Mouse (Mus musculus): Measurements from ENCODE around the gene E2f8.

E2f8 gene

DNA sequence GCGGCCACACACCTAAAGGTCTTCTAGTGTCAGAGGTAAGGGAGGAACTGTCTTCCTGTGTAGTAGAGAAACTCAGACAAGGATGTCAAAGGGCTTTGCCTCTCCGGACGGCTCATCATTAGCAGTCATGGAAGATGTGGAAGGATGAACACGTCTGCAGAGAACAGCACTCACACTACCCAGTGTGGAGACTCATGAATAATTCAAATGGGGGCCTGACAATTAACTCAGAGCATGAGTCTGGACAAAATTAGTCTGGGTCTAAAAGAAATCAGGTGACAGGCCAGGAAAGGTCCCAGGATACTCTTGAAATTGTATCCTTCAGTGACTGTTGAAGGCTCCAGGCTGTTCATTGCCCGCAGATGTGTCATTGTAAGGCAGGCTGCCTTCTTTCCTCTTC lies 9.6 kb upstream of the E2f8 start:
- no peak for DNase-seq (ENCODE audit: low spot score)

DNA sequence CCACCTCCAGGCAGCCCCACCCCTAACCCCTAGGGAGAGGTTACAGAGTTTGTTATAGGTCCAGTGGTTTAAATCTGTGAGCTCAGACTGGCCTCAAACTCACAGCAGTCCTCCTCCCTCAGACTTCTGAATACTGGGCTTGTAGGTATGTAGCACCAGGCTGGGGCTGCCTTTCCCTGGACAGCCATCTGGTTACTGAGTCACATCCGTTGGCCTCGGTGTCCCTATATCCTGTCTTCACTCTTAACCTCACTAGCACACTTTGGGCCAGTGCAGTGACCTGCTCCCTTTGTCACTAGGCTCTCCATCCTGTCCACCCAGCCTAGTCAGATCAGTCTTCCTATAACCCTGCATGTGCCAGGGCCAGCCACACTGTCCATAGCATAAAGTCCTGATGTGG lies 7.4 kb upstream of the E2f8 start:
- DNase-seq (ENCODE audit: low spot score) = no peak

DNA sequence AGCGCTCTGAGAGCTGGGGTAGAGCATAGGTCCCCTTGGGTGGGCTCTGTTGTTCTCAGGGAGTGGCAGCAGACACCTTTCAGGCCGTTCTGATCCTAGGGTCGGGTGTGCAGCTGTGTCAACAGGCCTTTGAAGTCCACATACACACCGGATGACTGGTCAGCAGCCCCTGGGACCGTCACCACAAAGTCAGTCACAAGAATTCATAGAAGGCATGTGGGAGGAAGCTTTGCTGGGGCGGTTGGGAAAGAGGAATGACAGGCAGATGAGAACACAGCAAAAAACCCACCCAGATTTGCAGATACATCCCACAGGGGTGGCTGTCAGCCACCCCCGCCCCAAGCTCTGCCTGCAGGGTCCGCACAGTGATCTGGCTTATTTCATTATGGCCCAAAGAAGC lies 6.6 kb upstream of the E2f8 start:
- no peak for DNase-seq (ENCODE audit: low spot score)

DNA sequence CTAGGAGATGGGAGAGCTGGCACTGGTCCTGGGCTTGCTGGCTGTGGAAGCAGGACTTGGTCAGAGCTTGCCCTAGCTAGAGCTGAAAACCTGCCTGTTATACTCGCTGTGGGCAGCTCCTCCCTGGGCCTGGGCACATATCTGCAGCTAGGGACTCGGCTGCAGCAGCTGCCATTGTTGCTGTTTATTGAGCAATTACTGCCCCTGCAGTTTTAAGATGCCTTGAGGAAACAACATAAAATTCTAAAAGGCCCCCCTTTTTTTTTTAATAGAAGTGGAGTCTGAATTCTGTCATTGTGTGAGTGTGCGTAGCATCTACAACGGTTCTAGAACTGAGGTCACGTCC lies 2.8 kb upstream of the E2f8 start:
- no peak for DNase-seq (ENCODE audit: low spot score)

DNA sequence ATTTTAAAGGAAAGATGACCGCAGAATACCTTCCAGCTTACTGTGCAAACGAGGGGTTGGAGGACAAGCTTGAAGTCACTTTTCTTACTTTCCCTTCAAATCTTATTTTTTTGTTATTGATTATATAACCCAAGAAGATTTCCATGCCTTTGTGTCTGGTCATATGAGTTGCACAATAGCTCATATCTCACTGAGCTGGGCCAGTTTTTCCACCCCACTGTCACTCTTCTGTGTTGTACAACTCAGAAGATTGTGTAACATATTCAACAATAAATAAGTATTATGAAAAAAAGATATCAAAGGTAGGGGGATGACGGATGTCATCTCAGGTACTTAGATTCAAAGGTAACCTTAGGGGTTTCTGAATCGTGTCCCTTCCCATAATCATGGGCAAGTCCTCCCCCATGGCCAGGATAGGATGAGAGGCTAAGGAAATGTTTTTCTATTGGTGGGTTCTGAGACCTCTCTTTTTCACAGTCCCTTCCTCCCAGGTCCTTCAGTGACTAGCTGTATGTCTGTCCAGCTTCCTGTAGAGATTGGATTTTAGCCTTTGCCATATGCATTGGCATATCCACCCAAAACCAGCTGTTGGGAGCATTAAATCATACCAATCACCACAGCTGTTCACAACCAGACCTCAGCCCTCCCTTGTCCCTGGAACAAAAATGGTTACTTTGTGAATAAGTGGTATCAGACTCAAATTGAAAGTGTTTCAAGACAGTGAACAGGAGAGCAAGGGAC lies 2.3 kb upstream of the E2f8 start:
- DNase-seq (ENCODE audit: low spot score) = no peak

DNA sequence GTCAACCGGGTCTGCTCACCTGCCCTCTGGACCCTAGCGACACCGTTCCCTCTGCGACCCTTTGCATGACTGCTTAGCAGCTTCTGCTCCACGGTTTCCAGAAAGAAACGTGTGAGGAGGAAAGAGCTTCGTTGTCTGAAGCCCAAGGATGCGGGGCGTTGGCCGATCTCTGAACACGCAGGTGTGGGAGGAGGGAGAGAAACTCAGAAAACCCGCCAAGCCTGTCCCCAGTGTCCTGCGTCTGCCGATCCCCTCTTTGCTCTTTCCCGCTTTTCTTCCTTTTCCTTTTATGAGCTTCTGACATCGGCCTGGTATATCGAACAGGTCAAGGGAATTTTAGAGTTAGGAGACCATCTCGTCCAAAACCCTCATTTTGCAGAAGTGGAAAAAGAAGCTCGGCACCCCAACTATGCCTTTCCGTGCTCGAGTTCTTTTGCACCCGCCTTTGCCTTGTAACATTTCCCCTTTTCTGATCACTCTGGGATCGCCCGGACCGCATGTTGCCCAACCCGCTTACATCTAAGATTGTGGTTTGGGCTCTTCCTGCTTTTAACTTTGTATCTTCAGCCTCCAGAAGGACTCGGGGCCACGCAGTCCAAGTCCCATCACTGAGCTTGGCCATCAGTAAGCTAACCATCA lies 694 bp upstream of the E2f8 start:
- DNase-seq (ENCODE audit: low spot score) = no peak

DNA sequence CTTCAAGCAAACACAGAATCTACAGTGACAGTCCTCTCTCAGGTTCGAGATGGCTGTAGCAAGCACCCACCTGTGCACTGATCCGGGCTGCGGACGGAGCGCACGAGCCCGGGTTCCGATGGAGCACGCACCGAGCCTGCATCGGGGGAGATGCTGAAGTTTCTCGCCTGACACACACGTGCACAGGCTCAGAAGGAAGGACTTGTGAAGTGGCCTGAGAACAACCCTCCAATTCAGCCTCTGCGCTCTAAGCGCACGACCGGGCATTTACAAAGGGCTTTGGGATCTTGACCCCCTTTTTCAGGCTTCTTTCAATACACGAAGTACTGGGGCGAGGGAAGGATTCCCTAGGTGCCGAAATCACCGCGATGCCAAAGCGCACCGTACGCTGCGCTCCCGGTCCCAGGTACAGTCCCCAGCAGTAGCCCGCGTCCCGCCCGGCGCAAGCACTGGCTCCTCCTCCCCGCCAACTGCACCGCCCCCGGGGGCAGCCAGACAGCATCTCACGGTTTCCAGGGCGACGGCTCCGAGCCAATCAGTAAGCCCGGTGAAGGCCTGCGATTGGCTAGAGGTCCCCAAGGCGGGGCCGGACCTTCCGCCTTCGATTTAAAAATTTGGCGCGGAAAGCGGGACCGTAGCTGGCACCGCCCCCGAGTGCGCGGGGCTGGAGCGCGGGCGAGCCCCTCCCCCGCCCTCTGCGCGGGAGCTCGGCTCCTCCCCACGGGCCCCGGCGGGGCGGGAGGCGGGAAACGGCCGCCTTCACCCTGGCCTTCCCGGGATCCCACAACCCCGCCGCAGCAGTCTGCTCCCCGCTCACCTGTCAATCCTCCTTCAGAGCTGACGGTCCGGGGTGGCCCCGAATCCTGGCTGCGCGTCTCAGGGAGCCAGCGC lies 560 bp downstream of the E2f8 start:
- peak; percentile 97 for DNase-seq (ENCODE audit: low spot score)

DNA sequence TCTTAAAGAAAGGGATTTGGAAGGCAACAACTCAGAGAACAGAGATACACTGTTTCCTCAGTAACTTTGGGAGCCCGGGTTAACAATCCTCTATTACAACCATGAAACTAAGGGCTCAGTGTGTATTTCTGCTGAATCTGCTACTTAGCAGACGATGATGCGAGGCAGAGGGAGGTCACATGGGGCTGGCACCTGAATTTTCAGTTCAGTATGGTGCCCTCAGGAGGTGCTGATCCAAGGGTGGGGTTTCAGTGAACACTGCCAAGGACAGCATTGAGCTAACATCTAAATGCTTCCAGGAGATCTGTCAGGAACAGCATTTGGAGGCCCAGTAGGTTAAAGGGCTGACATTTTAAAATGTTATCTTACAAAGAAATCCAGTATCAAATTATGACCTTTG lies 1.8 kb downstream of the E2f8 start:
- DNase-seq (ENCODE audit: low spot score) = no peak

DNA sequence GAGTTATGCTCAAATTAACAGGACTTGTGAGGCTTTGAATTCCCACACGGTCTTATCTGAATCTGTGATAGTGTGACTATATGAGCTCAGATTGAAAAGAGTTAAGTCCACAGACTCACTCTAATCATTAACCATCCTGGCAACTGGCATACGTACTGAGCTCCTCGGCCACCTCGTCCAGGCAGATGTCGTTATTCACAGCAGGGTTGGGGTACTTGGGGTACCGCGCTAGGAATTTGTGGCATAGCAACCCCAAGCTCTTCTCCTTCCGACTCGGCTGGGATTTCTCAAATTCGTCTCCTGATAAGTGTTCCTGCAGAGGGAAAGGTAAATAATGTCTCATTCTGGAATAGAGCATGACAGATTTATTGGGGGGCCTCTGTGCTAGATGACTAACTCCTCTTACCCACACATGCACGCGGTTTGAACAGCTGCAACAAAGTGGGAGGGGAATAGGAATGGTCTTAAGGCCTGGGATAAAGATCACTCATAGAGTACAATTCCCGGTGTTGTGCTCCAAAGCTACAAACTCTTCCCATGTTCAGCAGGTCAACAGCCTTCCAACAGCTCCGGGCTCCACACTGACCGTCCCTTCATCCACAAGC lies 3.5 kb downstream of the E2f8 start:
- DNase-seq (ENCODE audit: low spot score) = no peak

DNA sequence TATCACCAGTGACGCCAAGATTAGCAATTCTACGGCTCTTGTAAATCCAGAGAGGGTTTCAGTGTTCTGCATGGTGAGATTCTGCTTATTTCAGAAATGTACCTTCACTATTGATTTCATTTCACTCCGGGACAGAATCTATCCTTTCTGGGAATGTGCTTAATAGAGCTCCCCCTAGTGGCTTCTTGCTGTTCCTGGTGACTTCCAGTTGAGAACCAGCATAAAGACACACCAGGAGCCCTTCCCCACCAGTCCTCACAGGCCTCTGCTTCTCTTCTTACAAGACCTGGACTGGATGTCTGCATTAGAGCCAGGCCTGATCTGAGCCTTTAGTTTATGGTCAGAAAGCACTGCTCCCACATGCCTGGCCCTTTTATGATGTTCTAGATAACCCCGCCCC lies 4.9 kb downstream of the E2f8 start:
- DNase-seq (ENCODE audit: low spot score) = no peak

DNA sequence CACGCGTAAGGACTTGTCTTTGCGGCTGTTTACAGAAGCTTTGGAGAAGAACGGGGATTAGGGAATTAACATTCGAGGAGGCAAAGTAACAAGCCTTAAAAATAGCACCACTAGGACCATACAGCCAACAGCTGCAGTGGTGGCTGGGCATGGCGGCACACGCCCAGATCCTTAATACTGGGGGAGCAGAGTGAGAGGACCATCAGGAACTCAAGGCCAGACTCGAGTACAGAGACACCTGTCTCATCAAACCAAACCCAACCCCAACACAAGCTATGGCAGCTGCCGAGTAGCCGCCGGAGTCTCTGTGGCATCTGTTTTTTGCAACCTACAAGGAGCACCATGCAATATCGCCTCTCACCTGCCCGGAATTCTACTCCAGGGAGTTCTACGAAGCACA lies 6.3 kb downstream of the E2f8 start:
- no peak for DNase-seq (ENCODE audit: low spot score)

DNA sequence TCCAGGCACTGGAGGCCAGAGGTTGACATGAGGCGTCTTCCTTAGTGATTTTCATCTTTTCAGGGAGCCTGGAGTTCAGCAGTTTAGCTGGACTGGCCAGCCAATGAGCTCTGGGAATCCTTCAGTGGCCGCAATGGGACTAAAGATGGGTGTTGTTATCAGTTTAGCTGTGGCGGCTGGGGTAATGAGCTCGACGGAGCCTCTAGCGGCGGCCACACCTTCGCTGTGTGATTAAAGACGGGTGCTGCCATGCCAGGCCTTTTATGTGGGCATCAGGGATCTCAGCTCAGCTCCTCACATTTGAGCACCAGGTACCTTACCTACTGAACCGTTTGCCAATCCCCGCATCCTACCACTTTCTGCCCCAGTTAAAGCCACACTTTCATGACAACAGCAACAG lies 10.1 kb downstream of the E2f8 start:
- DNase-seq (ENCODE audit: low spot score) = no peak

DNA sequence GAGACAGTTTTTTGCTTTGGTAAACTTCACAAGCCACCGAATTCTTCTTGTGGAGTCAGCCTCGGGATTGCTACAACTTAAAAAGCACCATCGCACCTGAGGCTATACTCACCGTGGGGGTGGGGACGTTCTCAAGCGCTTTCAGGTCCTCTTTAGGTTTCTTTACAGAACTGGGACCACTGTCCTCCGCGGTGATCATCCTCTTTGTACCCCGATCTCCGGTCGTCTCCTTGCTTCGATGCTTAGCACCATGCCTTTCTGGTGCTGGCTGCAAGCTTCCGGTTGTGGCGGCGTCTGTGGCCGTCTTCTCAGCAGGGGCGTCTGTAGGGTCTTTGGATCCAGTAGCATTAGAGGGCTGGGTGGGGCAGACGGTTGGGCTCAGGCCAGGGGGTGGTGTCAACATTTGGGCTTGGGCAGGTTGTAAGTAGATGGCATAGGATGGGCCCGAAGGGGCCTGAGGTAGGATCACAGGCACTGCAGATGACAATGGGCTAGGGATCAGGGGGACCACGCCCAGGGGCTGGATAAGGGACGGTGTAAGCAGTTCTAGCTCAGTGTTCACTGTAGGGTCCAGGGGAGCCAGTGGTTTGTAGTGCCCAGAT lies 10.7 kb downstream of the E2f8 start:
- no peak for DNase-seq (ENCODE audit: low spot score)

DNA sequence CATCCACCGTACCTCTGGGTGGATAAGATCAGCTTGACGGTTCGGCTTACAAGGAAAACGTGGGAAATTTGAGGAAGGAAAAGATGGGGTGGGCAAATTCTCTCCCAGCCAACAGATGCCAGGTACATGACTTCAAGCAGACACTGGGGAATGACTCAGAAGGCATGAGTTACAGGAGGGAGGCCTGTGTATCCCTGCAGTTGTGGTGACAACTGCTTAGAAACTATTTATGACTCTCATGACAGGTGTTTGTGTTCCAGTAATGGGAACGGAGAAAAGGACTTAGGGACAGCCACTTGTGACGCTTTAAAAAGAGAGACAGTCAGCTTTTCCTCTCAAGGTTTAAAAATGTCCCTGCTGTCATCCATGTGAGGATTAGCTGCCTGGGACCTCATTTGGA lies 11.3 kb downstream of the E2f8 start:
- DNase-seq (ENCODE audit: low spot score) = no peak

DNA sequence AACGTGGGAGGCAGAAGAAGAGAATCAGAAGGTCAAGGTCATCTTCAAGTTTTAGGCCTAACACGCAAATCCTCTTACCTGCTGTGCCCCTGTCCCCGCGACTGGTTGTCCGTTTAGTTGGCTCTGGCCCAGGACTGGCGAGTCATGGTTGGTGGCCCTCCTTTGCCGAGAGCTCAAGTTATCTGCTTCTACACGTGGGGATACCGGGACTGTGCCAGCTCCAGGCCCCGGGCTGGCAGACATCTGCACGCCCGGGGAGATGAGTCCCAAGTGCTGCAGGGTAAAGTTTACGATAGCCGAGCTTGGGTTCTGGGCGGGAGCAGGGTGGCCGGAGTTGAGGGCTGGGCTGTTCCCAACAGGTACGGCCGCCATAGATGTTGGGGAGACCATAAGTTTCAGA lies 13.8 kb downstream of the E2f8 start:
- no peak for DNase-seq (ENCODE audit: low spot score)

DNA sequence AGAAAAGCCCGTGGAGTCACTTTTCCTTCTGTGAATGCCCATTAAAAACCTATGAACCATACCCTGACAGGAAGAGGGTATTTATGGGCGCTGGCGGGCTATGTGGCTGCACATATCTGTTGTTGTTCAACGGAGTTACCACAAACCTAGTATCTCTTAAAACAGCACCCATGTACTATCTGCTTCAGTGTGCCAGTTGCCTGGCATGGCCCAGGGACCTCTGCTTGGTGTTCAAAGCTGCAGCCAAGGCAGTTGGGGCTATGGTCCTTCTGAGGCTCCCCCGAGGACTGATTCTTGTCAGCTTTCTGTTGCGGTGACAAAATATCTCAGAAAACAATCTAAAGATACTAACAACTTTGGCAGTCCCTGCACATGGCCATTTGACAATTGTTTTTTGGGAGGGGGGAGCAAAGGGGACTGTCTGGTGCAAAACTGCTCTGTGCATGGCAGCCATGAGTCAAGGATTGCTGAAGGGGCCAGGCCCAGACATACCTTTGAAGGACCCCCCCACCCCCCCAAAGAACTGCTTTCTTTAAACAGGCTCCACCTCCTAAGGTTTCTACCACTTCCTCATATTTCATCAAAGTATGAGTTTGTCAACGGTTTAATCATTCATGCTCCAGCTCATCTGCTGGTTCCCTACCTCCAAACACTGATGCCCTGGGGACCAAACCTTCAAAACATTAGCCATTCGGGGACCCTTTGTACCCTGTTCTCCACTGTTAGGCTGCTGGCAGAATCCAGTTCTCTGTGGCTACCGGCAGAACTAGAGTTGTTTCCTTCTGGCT lies 16.5 kb downstream of the E2f8 start:
- DNase-seq (ENCODE audit: low spot score) = no peak

DNA sequence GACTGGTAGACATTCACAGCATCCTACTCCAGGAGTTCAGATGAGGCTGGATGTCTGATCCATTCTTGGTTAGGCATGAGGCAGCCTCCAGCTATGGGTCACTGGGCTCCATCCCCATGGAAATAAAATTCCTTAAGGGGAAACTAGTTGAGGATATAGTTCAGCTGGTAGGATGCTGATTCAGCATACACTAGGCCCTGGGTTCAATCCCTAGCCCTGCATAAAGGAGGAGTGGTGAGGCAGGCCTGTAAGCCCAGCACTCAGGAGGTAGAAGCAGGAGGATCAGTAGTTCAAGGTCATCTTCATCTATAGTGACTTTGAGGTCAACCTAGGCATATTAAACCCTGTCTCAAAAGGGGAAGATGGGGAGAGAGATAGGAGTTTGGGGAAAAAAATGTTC lies 17.2 kb downstream of the E2f8 start:
- DNase-seq (ENCODE audit: low spot score) = no peak

DNA sequence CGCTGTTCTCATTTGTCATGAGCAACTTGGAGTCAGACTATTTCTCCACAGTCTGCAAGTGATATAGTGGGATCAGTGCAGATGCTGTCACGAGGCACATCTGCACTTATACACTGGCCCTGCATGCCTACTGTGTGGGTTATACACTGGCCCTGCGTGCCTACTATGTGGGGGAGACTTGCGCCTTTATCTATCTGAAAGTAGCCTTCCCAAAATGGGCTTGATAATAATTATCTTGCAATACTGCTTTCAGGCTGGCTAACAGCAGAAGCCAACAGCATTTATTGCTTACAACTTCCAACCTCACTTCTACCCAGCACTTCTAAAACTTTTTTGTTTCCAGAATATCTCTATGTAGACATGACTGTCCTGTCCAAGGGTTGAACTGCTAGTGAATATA lies 19.6 kb downstream of the E2f8 start:
- no peak for DNase-seq (ENCODE audit: low spot score)

DNA sequence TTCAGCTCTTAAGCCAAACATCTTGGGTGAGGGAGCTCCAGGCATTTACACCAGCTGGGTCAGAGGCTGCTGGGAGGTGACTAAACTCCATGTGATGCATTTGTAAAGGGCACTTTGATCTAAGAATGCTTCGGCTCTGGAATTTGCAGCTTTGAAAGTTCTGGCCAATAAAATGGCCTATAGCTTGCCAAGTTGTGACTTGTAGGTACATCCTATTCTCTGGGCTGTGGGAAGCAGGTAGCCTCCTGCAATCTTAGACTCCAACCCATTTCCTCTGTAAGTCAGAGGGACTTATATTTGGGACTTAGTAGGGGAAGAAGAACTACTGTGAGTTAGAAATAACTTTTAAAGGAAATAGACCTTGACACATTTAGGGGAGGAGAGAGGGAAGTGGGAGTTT lies 20.4 kb downstream of the E2f8 start:
- no peak for DNase-seq (ENCODE audit: low spot score)

DNA sequence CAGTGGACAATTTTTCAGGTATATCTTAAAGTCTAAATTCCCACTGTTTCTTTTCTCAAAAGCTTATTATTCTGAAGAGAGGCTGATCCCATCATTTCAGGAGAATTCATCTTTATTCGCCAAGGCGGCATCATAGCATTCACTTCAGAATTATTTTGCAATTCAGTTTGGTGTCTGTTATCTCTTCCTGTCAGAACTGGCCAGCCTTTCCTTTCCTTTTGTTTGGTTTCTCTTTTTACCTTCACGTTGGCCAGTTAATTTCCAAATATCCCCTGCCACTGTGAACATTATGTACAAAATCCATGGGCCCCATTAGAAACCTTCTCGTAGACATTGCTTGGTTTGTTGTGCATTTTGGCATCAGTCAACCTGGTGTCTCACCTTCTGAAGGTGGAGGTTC lies 22.0 kb downstream of the E2f8 start:
- no peak for DNase-seq (ENCODE audit: low spot score)

DNA sequence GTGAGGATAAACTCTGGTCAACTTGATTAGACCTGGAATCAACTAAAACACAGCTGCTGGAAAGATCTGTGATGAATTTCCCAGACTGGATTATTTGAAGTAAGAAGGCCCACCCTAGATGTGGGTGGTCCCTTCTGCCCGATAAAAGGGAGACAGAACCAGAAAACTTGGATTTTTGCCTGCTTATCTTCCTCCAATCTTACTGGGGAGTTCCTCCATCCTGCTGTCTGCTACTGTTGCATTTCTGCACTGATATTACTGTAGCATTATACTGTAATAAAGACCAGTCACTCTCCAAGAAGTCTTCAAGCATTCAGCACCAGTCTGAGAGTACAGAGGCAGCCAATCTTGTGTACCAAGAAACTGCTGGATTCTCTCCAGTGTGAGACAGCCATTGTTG lies 23.1 kb downstream of the E2f8 start:
- DNase-seq (ENCODE audit: low spot score) = no peak

DNA sequence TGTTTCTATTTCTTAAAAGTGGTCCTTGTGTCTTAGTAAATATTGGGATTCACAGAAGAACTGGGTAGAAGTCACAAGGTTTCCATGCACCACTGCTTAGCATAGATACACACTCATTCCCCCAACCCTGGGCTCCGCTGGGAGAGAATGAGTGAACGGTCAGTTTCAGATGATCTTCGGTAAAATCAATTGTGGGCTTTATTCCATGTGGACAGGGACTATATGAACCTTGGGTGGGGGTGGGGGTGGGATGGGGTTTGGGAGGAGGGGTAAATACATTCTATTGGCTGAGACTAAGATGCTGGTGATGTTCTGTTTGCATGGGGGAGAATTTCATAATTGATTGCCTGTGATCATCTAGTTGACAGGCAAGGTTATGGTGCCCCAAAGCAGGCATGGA lies 25.9 kb downstream of the E2f8 start:
- DNase-seq (ENCODE audit: low spot score) = no peak
